Mouse (Mus musculus) CH12.LX (cell line): ENCODE measurements at regions not wholly inside any gene's neighbourhood (a gene's known extent, or its start where the extent isn't known, plus 50 kb on each side); places are given as distances from the start of the nearest gene placed in this dataset.

Source experiments
- DNase-seq: peaks from one replicate; pipeline ENCODE4 v3.0.0-alpha.2; 2013; ENCODE audit errors: extremely low read depth
- H3K27ac ChIP-seq: 2 replicates; pipeline ENCODE4 v1.5.1; 2012; ENCODE audit warnings: low read depth, mild to moderate bottlenecking, control low read depth, moderate library complexity; ENCODE audit not compliant: insufficient read depth
- H3K27me3 ChIP-seq: replicated peaks from 2 replicates; pipeline ENCODE3; 2012; ENCODE audit warnings: inconsistent platforms
- H3K36me3 ChIP-seq, 2 experiments: replicated peaks in 1 of 2; 2 replicates each; pipeline versions ENCODE3 to v1.6.1; 2012; ENCODE audit warnings: inconsistent platforms in 1 of 2, low read length in 1 of 2, mild to moderate bottlenecking in 1 of 2, mixed read lengths in 1 of 2, moderate library complexity in 1 of 2; ENCODE audit not compliant: control insufficient read depth in 1 of 2, insufficient read depth in 1 of 2
- H3K4me1 ChIP-seq, 2 experiments: 2 replicates each; pipeline ENCODE4 v1.6.1; 2012; ENCODE audit warnings: inconsistent platforms in 1 of 2, moderate library complexity in 1 of 2; ENCODE audit not compliant: insufficient read depth in 2 of 2, control insufficient read depth in 1 of 2
- H3K4me2 ChIP-seq: 2 replicates; pipeline ENCODE4 v1.6.1; 2012; ENCODE audit warnings: low read depth, mild to moderate bottlenecking, control low read depth; ENCODE audit not compliant: poor library complexity, insufficient read depth, severe bottlenecking
- H3K4me3 ChIP-seq, 3 experiments: fragments of 150-350 bp in 1 of 3; sonication (generic) in 1 of 3; replicated peaks in 1 of 3; 2 replicates each; pipeline versions ENCODE3 to v1.5.1; 2011 to 2012; ENCODE audit warnings: low read depth in 2 of 3, low read length in 2 of 3, mild to moderate bottlenecking in 2 of 3, moderate library complexity in 2 of 3, control low read depth in 1 of 3, improper control_type of control experiment in 1 of 3, inconsistent platforms in 1 of 3, mixed read lengths in 1 of 3; ENCODE audit not compliant: poor library complexity in 1 of 3
- H3K79me2 ChIP-seq: replicated peaks from 2 replicates; pipeline ENCODE4 v1.6.1; 2012; ENCODE audit warnings: mild to moderate bottlenecking, moderate library complexity; ENCODE audit not compliant: control insufficient read depth, poor library complexity, insufficient read depth, severe bottlenecking; ENCODE audit errors: extremely low read depth
- H3K9ac ChIP-seq: 2 replicates; pipeline ENCODE4 v1.6.1; 2012; ENCODE audit warnings: low read depth, mild to moderate bottlenecking, control low read depth, moderate library complexity; ENCODE audit not compliant: insufficient read depth
- H3K9me3 ChIP-seq: replicated peaks from 2 replicates; pipeline ENCODE3; 2012; ENCODE audit warnings: low read length, inconsistent platforms, mixed read lengths
- BHLHE40 ChIP-seq: IDR thresholded peaks from 2 replicates; pipeline ENCODE4 v1.6.1; 2011; ENCODE audit warnings: mild to moderate bottlenecking, low read depth, low read length, improper control_type of control experiment
- CHD1 ChIP-seq: IDR thresholded peaks from 2 replicates; pipeline ENCODE4 v1.6.1; 2012; ENCODE audit warnings: low read depth, low read length, improper control_type of control experiment, inconsistent platforms
- CHD2 ChIP-seq: IDR thresholded peaks from 2 replicates; pipeline ENCODE4 v1.6.1; 2011; ENCODE audit warnings: low read length, improper control_type of control experiment
- CTCF ChIP-seq, 2 experiments: IDR thresholded peaks in 1 of 2; conservative IDR thresholded peaks in 1 of 2; 2 replicates each; pipeline ENCODE4 v1.5.1; 2011 to 2012; ENCODE audit warnings: low read depth in 2 of 2, low read length in 2 of 2, improper control_type of control experiment in 1 of 2, inconsistent platforms in 1 of 2, mild to moderate bottlenecking in 1 of 2, moderate library complexity in 1 of 2
- ELF1 ChIP-seq: IDR thresholded peaks from 2 replicates; pipeline ENCODE4 v1.6.1; 2014; ENCODE audit warnings: low read depth, mild to moderate bottlenecking, inconsistent platforms, low read length, improper control_type of control experiment
- ETS1 ChIP-seq: conservative IDR thresholded peaks from 2 replicates; pipeline ENCODE4 v1.6.1; 2012; ENCODE audit warnings: low read depth, mild to moderate bottlenecking, inconsistent platforms, low read length, improper control_type of control experiment, moderate library complexity
- GABPA ChIP-seq: IDR thresholded peaks from 2 replicates; pipeline ENCODE4 v1.6.1; 2012; ENCODE audit warnings: low read depth, low read length, improper control_type of control experiment, inconsistent platforms; ENCODE audit not compliant: insufficient replicate concordance
- IRF4 ChIP-seq: IDR thresholded peaks from 2 replicates; pipeline ENCODE4 v1.6.1; 2014; ENCODE audit warnings: low read depth, mild to moderate bottlenecking, inconsistent platforms, low read length, improper control_type of control experiment
- JUN ChIP-seq: IDR thresholded peaks from 2 replicates; pipeline ENCODE4 v1.6.1; 2011; ENCODE audit warnings: low read depth, mild to moderate bottlenecking, low read length, improper control_type of control experiment, moderate library complexity; ENCODE audit not compliant: insufficient read depth
- JUND ChIP-seq: conservative IDR thresholded peaks from 2 replicates; pipeline ENCODE4 v1.6.1; 2011; ENCODE audit warnings: low read depth, low read length, improper control_type of control experiment
- KAT2A ChIP-seq: IDR thresholded peaks from 2 replicates; pipeline ENCODE4 v1.6.1; 2012; ENCODE audit warnings: low read length, improper control_type of control experiment, inconsistent platforms; ENCODE audit not compliant: insufficient replicate concordance
- MAFK ChIP-seq: IDR thresholded peaks from 2 replicates; pipeline ENCODE4 v1.6.1; 2011; ENCODE audit warnings: low read length, improper control_type of control experiment; ENCODE audit not compliant: insufficient replicate concordance
- MAX ChIP-seq: IDR thresholded peaks from 2 replicates; pipeline ENCODE4 v1.6.1; 2011; ENCODE audit warnings: low read length, improper control_type of control experiment
- MXI1 ChIP-seq: IDR thresholded peaks from 2 replicates; pipeline ENCODE4 v1.6.1; 2011; ENCODE audit warnings: mild to moderate bottlenecking, low read depth, low read length, improper control_type of control experiment
- MYC ChIP-seq: IDR thresholded peaks from 2 replicates; pipeline ENCODE4 v1.6.1; 2011; ENCODE audit warnings: low read depth, mild to moderate bottlenecking, improper control_type of control experiment, low read length
- POLR2A ChIP-seq: IDR thresholded peaks from 2 replicates; pipeline ENCODE4 v1.6.1; 2011; ENCODE audit warnings: low read depth, mild to moderate bottlenecking, improper control_type of control experiment, low read length
- POLR2AphosphoS2 ChIP-seq: IDR thresholded peaks from 2 replicates; pipeline ENCODE4 v1.6.1; 2011; ENCODE audit warnings: low read depth, low read length, improper control_type of control experiment
- RAD21 ChIP-seq: IDR thresholded peaks from 2 replicates; pipeline ENCODE4 v1.6.1; 2011; ENCODE audit warnings: low read depth, mild to moderate bottlenecking, low read length, improper control_type of control experiment, moderate library complexity
- RCOR1 ChIP-seq: conservative IDR thresholded peaks from 2 replicates; pipeline ENCODE4 v1.6.1; 2012; ENCODE audit warnings: low read depth, mild to moderate bottlenecking, inconsistent platforms, low read length, improper control_type of control experiment
- SIN3A ChIP-seq: IDR thresholded peaks from 2 replicates; pipeline ENCODE4 v1.6.1; 2012; ENCODE audit warnings: low read length, improper control_type of control experiment, inconsistent platforms
- SMC3 ChIP-seq: IDR thresholded peaks from 2 replicates; pipeline ENCODE4 v1.6.1; 2011; ENCODE audit warnings: low read depth, low read length, improper control_type of control experiment
- TBP ChIP-seq: conservative IDR thresholded peaks from 2 replicates; pipeline ENCODE4 v1.6.1; 2011; ENCODE audit warnings: low read depth, low read length, improper control_type of control experiment
- UBTF ChIP-seq: IDR thresholded peaks from 2 replicates; pipeline ENCODE4 v1.6.1; 2012; ENCODE audit warnings: low read depth, mild to moderate bottlenecking, inconsistent platforms, low read length, improper control_type of control experiment, moderate library complexity
- USF1 ChIP-seq: IDR thresholded peaks from 2 replicates; pipeline ENCODE4 v1.6.1; 2014; ENCODE audit warnings: low read depth, mild to moderate bottlenecking, inconsistent platforms, low read length, improper control_type of control experiment
- USF2 ChIP-seq: conservative IDR thresholded peaks from 2 replicates; pipeline ENCODE4 v1.6.1; 2011; ENCODE audit warnings: low read depth, low read length, improper control_type of control experiment
- ZMIZ1 ChIP-seq: IDR thresholded peaks from 2 replicates; pipeline ENCODE4 v1.6.1; 2012; ENCODE audit warnings: low read depth, mild to moderate bottlenecking, inconsistent platforms, low read length, improper control_type of control experiment
- dilution Hi-C: fragments of 300-500 bp; cut with MboI; formaldehyde crosslinking; loops from 2 replicates; pipeline ENCODE4 v1.14.3; 2020; ENCODE audit warnings: low sequenced_read_pairs; ENCODE audit not compliant: extremely low pct_unique_long_range_greater_than_20kb, extremely low pct_ligation_motif_present
- in situ Hi-C: fragments of 300-500 bp; cut with MboI; formaldehyde crosslinking; loops from 3 replicates; pipeline ENCODE4 v1.14.3; 2019; ENCODE audit warnings: low sequenced_read_pairs, low pct_ligation_motif_present, low pct_unique_long_range_greater_than_20kb, mixed read lengths

- H3K4me2 ChIP-seq: no peak overlapping the region
- no peak for TF ChIP-seq ZMIZ1
- TF ChIP-seq IRF4: no peak
- no peak for TF ChIP-seq RAD21
- TF ChIP-seq SIN3A: no peak
- no peak for TF ChIP-seq ELF1
- TF ChIP-seq CHD1: no peak
- TF ChIP-seq POLR2A: no peak
- TF ChIP-seq MXI1: no peak
- no peak for TF ChIP-seq MAFK
- no peak for TF ChIP-seq ETS1
- TF ChIP-seq JUN: no peak
- TF ChIP-seq, all 38 proteins: peak for 0
- H3K27me3 ChIP-seq: no peaks in the 10 kb centered on the region
- dilution Hi-C loops: no loop called here
- H3K79me2 ChIP-seq: no peaks in the 10 kb centered on the region
- no peak overlapping the region for H3K4me3 ChIP-seq
- no peaks in the 10 kb centered on the region for H3K4me1 ChIP-seq
- no peak for DNase-seq
- in situ Hi-C loops: no loop called here
- no peak overlapping the region for H3K9ac ChIP-seq
- no peaks in the 10 kb centered on the region for H3K9me3 ChIP-seq
- H3K36me3 ChIP-seq: no peaks in the 10 kb centered on the region
- no peak overlapping the region for H3K27ac ChIP-seq
Measured at GRCm38 (mm10) chr4:5078723-5079122, 285.6 kb upstream of the Impad1 start.

GRCm38 (mm10) chr4:5074754-5075153 lies 281.6 kb upstream of the Impad1 start:
- no peak overlapping the region for H3K4me3 ChIP-seq
- H3K27me3 ChIP-seq: no peaks in the 10 kb centered on the region
- no peaks in the 10 kb centered on the region for H3K4me1 ChIP-seq
- no peak overlapping the region for H3K9ac ChIP-seq
- no peak for TF ChIP-seq GABPA
- TF ChIP-seq BHLHE40: no peak
- TF ChIP-seq USF1: no peak
- no peak for TF ChIP-seq MYC
- TF ChIP-seq USF2: no peak
- no peak for TF ChIP-seq RCOR1
- no peak for TF ChIP-seq RAD21
- no peak for TF ChIP-seq POLR2AphosphoS2
- TF ChIP-seq KAT2A: no peak
- no peak for TF ChIP-seq ETS1
- no peak for TF ChIP-seq ZMIZ1
- no peak for TF ChIP-seq MAFK
- TF ChIP-seq CHD2: no peak
- TF ChIP-seq JUND: no peak
- TF ChIP-seq MAX: no peak
- TF ChIP-seq UBTF: no peak
- TF ChIP-seq TBP: no peak
- no peak for TF ChIP-seq SMC3
- no peak for TF ChIP-seq CTCF (conservative IDR thresholded peaks at IDR 0.05 in 1 of 2, IDR thresholded peaks at IDR 0.05 in 1 of 2; ENCODE audit: low read depth in 2 of 2, low read length in 2 of 2)
- DNase-seq: no peak
- H3K9me3 ChIP-seq: no peaks in the 10 kb centered on the region
- in situ Hi-C loops: no loop called here
- no peaks in the 10 kb centered on the region for H3K36me3 ChIP-seq
- no peak overlapping the region for H3K4me2 ChIP-seq
- dilution Hi-C loops: no loop called here
- H3K27ac ChIP-seq: no peak overlapping the region
- H3K79me2 ChIP-seq: no peaks in the 10 kb centered on the region
